20 mouse cellular contexts compared by ENCODE assay signal in genomic region chr16:71123616-71124015, GRCm38 (mm10).
A peak's percentile ranks its signal among the peaks of the same experiment; 100 is the strongest.
DNase-seq lines count a peak whose midpoint lies in the region; ATAC-seq lines count a peak whose summit lies in the region.
"Had no signal": no experiment of that assay in that cellular context is flagged by ENCODE, and none has a peak within 500 bp of the region (broad histone marks: within the 10 kb centered on the region; RNA-seq: fewer than 3 reads in every experiment).

No protein-coding gene starts in this region.

- H3K27ac ChIP-seq in embryonic facial prominence, embryonic 14.5 days (replicated peaks; ENCODE audit: low read depth, low read length) = no peak overlapping the region
- no peak overlapping the region for H3K27ac ChIP-seq in embryonic facial prominence, embryonic 10.5 days (replicated peaks)
- H3K27ac ChIP-seq in midbrain, embryonic 11.5 days (ENCODE audit: low read depth, low read length) = no peak overlapping the region
- H3K27ac ChIP-seq in midbrain, embryonic 10.5 days (replicated peaks) = no peak overlapping the region
- H3K27ac ChIP-seq: embryonic facial prominence, embryonic 12.5 days; forebrain, embryonic 13.5 days; heart, embryonic 13.5 days; hindbrain, embryonic 15.5 days had no signal

- no peaks in the 10 kb centered on the region for H3K36me3 ChIP-seq in embryonic facial prominence, embryonic 14.5 days (ENCODE audit: control insufficient read depth, insufficient read depth, low read length)
- H3K36me3 ChIP-seq in embryonic facial prominence, embryonic 10.5 days (replicated peaks) = no peaks in the 10 kb centered on the region
- no peaks in the 10 kb centered on the region for H3K36me3 ChIP-seq in midbrain, embryonic 11.5 days (ENCODE audit: control insufficient read depth, insufficient read depth, low read length)
- no peaks in the 10 kb centered on the region for H3K36me3 ChIP-seq in midbrain, embryonic 10.5 days
- H3K36me3 ChIP-seq: embryonic facial prominence, embryonic 12.5 days; heart, embryonic 13.5 days; hindbrain, embryonic 15.5 days had no signal

- H3K4me2 ChIP-seq in embryonic facial prominence, embryonic 14.5 days (ENCODE audit: low read depth, low read length) = no peak overlapping the region
- no peak overlapping the region for H3K4me2 ChIP-seq in midbrain, embryonic 11.5 days
- H3K4me2 ChIP-seq: embryonic facial prominence, embryonic 12.5 days; forebrain, embryonic 13.5 days; heart, embryonic 13.5 days; hindbrain, embryonic 15.5 days had no signal

- intact Hi-C loops in heart, postnatal 14 days (cut with DNase I) = no loop called here

- H3K4me1 ChIP-seq in embryonic facial prominence, embryonic 14.5 days (ENCODE audit: control insufficient read depth, insufficient read depth, low read length) = no peaks in the 10 kb centered on the region
- H3K4me1 ChIP-seq in embryonic facial prominence, embryonic 10.5 days = no peaks in the 10 kb centered on the region
- H3K4me1 ChIP-seq in midbrain, embryonic 11.5 days (ENCODE audit: control insufficient read depth, insufficient read depth, low read length) = no peaks in the 10 kb centered on the region
- H3K4me1 ChIP-seq in midbrain, embryonic 10.5 days = no peaks in the 10 kb centered on the region
- H3K4me1 ChIP-seq: embryonic facial prominence, embryonic 12.5 days; forebrain, embryonic 13.5 days; heart, embryonic 13.5 days; hindbrain, embryonic 15.5 days had no signal

- H3K9ac ChIP-seq in embryonic facial prominence, embryonic 14.5 days (ENCODE audit: low read depth, low read length) = no peak overlapping the region
- no peak overlapping the region for H3K9ac ChIP-seq in midbrain, embryonic 11.5 days (ENCODE audit: low read length)
- H3K9ac ChIP-seq: embryonic facial prominence, embryonic 12.5 days; forebrain, embryonic 13.5 days; heart, embryonic 13.5 days; hindbrain, embryonic 15.5 days had no signal

- no peaks in the 10 kb centered on the region for H3K27me3 ChIP-seq in embryonic facial prominence, embryonic 14.5 days (replicated peaks; ENCODE audit: control insufficient read depth, insufficient read depth, low read length)
- H3K27me3 ChIP-seq in embryonic facial prominence, embryonic 10.5 days (replicated peaks; ENCODE audit: low read depth, poor library complexity, severe bottlenecking) = no peaks in the 10 kb centered on the region
- no peaks in the 10 kb centered on the region for H3K27me3 ChIP-seq in midbrain, embryonic 11.5 days (ENCODE audit: control insufficient read depth, insufficient read depth, low read length)
- no peaks in the 10 kb centered on the region for H3K27me3 ChIP-seq in midbrain, embryonic 10.5 days (ENCODE audit: low read depth, poor library complexity, severe bottlenecking)
- H3K27me3 ChIP-seq: embryonic facial prominence, embryonic 12.5 days; forebrain, embryonic 13.5 days; heart, embryonic 13.5 days; hindbrain, embryonic 15.5 days; Patski had no signal

- WGBS in embryonic facial prominence, embryonic 14.5 days = 84% methylated on average over 4 of the region's 4 CpGs
- WGBS in embryonic facial prominence, embryonic 10.5 days = 91% methylated on average over 4 of the region's 4 CpGs
- 87% methylated on average over 4 of the region's 4 CpGs for WGBS in midbrain, embryonic 11.5 days
- 92% methylated on average over 4 of the region's 4 CpGs for WGBS in midbrain, embryonic 10.5 days

- no peaks in the 10 kb centered on the region for H3K9me3 ChIP-seq in embryonic facial prominence, embryonic 14.5 days (ENCODE audit: control insufficient read depth, low read length)
- H3K9me3 ChIP-seq in embryonic facial prominence, embryonic 10.5 days = no peaks in the 10 kb centered on the region
- H3K9me3 ChIP-seq in midbrain, embryonic 11.5 days (ENCODE audit: control insufficient read depth, low read length) = no peaks in the 10 kb centered on the region
- no peaks in the 10 kb centered on the region for H3K9me3 ChIP-seq in midbrain, embryonic 10.5 days (replicated peaks)
- H3K9me3 ChIP-seq: embryonic facial prominence, embryonic 12.5 days; forebrain, embryonic 13.5 days; heart, embryonic 13.5 days; hindbrain, embryonic 15.5 days had no signal

- ATAC-seq in embryonic facial prominence, embryonic 14.5 days (ENCODE audit: low read depth) = no peak
- no peak for ATAC-seq in midbrain, embryonic 11.5 days (ENCODE audit: low FRiP score)
- ATAC-seq: activated CD4-positive, CD25-positive, alpha-beta regulatory T cell, adult 4 months; forebrain, embryonic 13.5 days; inflammation-experienced regulatory T-cells, adult 6 months; Patski had no signal

- DNase-seq in embryonic facial prominence, embryonic 14.5 days (ENCODE audit: low spot score) = peak; percentile 11
- DNase-seq in embryonic facial prominence, embryonic 10.5 days (ENCODE audit: low spot score) = no peak
- DNase-seq in midbrain, embryonic 11.5 days (ENCODE audit: low spot score, missing footprints) = peak; percentile 49
- DNase-seq in midbrain, embryonic 10.5 days (ENCODE audit: low spot score) = no peak
- peak; percentile 80 for DNase-seq in retina, embryonic 14.5 days (ENCODE audit: low spot score)
- DNase-seq in urinary bladder, postnatal 4 days (ENCODE audit: low spot score in 2 of 2) = no peak
- no peak for DNase-seq in heart, postnatal 14 days
- DNase-seq: adrenal gland, postnatal 14 days; cerebellum, adult 2 months; embryo, embryonic 11 days; gastrocnemius, postnatal 36 days; heart, adult 11 months; heart, postnatal 4 days had no signal

- no peak overlapping the region for H3K4me3 ChIP-seq in embryonic facial prominence, embryonic 14.5 days (ENCODE audit: low read depth, low read length)
- no peak overlapping the region for H3K4me3 ChIP-seq in embryonic facial prominence, embryonic 10.5 days
- no peak overlapping the region for H3K4me3 ChIP-seq in midbrain, embryonic 11.5 days (ENCODE audit: low read depth, low read length)
- H3K4me3 ChIP-seq in midbrain, embryonic 10.5 days = no peak overlapping the region
- H3K4me3 ChIP-seq: embryonic facial prominence, embryonic 12.5 days; forebrain, embryonic 13.5 days; heart, embryonic 13.5 days; hindbrain, embryonic 15.5 days had no signal

Comparison
In these comparisons a context has a peak if more than half of its experiments do, and no peak if none do; other contexts are left out.
1. DNase-seq: peak in embryonic facial prominence, embryonic 14.5 days (single experiment), midbrain, embryonic 11.5 days (single experiment) and retina, embryonic 14.5 days (single experiment); none in embryonic facial prominence, embryonic 10.5 days (single experiment), midbrain, embryonic 10.5 days (single experiment), urinary bladder, postnatal 4 days (0 of 2) and heart, postnatal 14 days (0 of 2).